Mouse (Mus musculus) lung, embryonic 14.5 days (tissue): ENCODE data around the gene Jpt1. TPM values are rescaled to one million over a fixed set of nuclear protein-coding genes. Genes with fewer than 3 reads are reported as not detected.

ENCODE experiments used
- ATAC-seq: fragments of 200-750 bp; cut with Nextera tagmentation; 2 replicates; pipeline ENCODE4 v1.8.0; 2017; ENCODE audit warnings: mild to moderate bottlenecking, moderate TSS enrichment, moderate library complexity; ENCODE audit not compliant: insufficient read depth
- DNase-seq: peaks from one replicate; pipeline ENCODE4 v3.0.0-alpha.2; 2015
- H3K27ac ChIP-seq: fragments of 300-500 bp; sonication (generic); 2 replicates; pipeline ENCODE4 v1.5.1; 2014; ENCODE audit warnings: low read depth, mild to moderate bottlenecking, moderate library complexity
- H3K27me3 ChIP-seq: fragments of 300-500 bp; sonication (generic); 2 replicates; pipeline ENCODE4 v1.6.1; 2014; ENCODE audit warnings: low read length, control low read depth; ENCODE audit not compliant: insufficient read depth
- H3K36me3 ChIP-seq: fragments of 300-500 bp; sonication (generic); 2 replicates; pipeline ENCODE4 v1.6.1; 2014; ENCODE audit warnings: control low read depth; ENCODE audit not compliant: insufficient read depth
- H3K4me1 ChIP-seq: fragments of 300-500 bp; sonication (generic); 2 replicates; pipeline ENCODE4 v1.6.1; 2014; ENCODE audit warnings: antibody characterized with exemption, control low read depth; ENCODE audit not compliant: insufficient read depth
- H3K4me2 ChIP-seq: fragments of 300-500 bp; sonication (generic); 2 replicates; pipeline ENCODE4 v1.6.1; 2014; ENCODE audit warnings: mild to moderate bottlenecking
- H3K4me3 ChIP-seq: fragments of 300-500 bp; sonication (generic); 2 replicates; pipeline ENCODE4 v1.5.1; 2014; ENCODE audit warnings: low read depth, low read length
- H3K9ac ChIP-seq: fragments of 300-500 bp; sonication (generic); 2 replicates; pipeline ENCODE4 v1.6.1; 2014
- H3K9me3 ChIP-seq: fragments of 300-500 bp; sonication (generic); 2 replicates; pipeline ENCODE4 v1.6.1; 2016; ENCODE audit warnings: low read depth, low read length, control low read depth
- CTCF ChIP-seq: IDR thresholded peaks from 2 replicates; pipeline ENCODE4 v1.5.1; 2016; ENCODE audit warnings: antibody characterized with exemption, low read depth
- WGBS: fragments of 180-500 bp; shearing (Covaris S2); extraction: QIAGEN DNeasy Blood & Tissue Kit; methylation state at CpG from one replicate; pipeline ENCODE4 v1.1.7; 2014; 5-methylcytosine and 5-hydroxymethylcytosine counted together
- microRNA-seq: library from miRNA; unstranded; fragments of <30 nt; microRNA quantifications from one replicate; pipeline ENCODE4, GENCODE M21; 2016; ENCODE audit warnings: borderline number of aligned reads
- polyA plus RNA-seq: library from polyadenylated mRNA; unstranded; fragments of >200 nt; fragmentation: Nextera tagmentation; extraction: Ambion mirVana; gene quantifications from 2 replicates; pipeline ENCODE4 v1.2.1, GENCODE M21; 2014

The Jpt1 gene
- polyA plus RNA-seq, 1 experiment from 2014 or later: 521 TPM

DNA sequence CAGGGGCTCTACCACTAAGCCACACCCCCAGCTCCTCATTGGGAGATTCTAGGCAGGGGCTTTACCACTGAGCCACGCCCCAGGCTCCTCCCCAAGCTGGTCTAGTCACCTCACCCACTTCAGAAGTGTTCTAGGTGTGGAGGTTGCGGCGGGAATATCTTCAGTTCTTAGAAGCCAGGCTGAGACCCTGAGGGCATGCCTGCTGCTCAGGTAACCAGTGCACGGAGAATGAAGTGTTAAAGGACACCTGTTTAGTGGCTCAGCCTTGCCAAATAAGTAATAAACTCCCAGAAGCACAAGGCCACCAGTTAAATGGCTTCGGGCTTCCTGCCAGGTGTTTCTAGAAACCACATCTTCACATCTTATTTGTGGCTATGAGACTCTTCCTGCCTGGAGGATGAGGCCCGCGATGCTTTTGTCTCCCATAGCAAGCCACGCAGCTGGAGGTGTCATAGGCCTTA lies 62.4 kb downstream of the Jpt1 start:
- DNase-seq: no peak
- Histone ChIP-seq H3K4me3 (no peak overlapping the region), H3K9ac (no peak overlapping the region), H3K27me3 (no peaks in the 10 kb centered on the region), H3K4me2 (no peak overlapping the region), H3K27ac (no peak overlapping the region), H3K9me3 (no peaks in the 10 kb centered on the region), H3K4me1 (no peaks in the 10 kb centered on the region), H3K36me3 (no peaks in the 10 kb centered on the region)
- no peak for TF ChIP-seq CTCF
- ATAC-seq: no peak
- WGBS: 79% methylated on average over 8 of the region's 8 CpGs

DNA sequence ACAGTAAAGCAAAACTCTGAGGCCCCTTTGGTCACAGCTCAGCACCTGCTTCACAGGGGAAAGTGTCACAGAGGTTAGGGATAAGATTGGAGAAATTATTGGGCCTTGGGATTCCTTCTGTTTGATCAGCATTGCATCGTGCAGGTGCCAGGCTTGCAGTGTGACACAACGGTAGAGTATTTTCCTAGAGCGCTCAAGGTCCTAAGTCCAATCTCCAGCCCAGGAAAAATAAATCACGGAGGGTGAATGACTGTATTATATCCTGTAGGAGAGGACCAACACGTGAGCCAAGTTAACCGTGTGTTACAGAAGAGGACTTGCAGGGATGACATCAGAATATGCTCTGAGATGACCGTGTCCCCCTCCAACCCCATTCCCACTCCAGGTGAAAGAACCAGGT lies 64.0 kb downstream of the Jpt1 start:
- Histone ChIP-seq H3K36me3 (no peaks in the 10 kb centered on the region), H3K27me3 (no peaks in the 10 kb centered on the region), H3K4me2 (no peak overlapping the region), H3K27ac (no peak overlapping the region), H3K4me3 (no peak overlapping the region), H3K4me1 (no peaks in the 10 kb centered on the region), H3K9me3 (no peaks in the 10 kb centered on the region), H3K9ac (no peak overlapping the region)
- no peak for TF ChIP-seq CTCF
- no peak for DNase-seq
- WGBS: 76% methylated on average over 7 of the region's 7 CpGs
- ATAC-seq: no peak

DNA sequence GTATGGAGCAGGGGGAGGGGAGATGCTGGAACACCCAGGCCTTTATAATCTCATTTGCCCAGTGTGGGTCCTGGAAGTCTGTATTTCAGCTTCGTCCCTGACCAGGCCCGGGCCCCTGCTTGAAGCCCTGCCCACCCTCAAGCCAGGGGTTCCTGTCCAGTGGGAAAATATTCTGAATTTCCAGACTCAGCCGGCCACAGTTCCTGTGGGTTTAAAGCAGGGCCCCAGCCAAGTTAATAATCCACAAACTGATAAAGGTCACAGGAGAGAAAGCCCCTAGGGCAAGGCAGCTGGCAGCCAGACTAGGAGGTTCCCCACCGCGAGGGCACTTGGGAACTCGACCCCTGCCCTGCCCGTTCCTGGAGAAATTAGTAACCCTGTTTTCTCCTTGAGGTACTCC lies 65.2 kb downstream of the Jpt1 start:
- no peak overlapping the region for H3K4me3 ChIP-seq
- no peak for TF ChIP-seq CTCF
- no peaks in the 10 kb centered on the region for H3K27me3 ChIP-seq
- H3K4me2 ChIP-seq: no peak overlapping the region
- H3K36me3 ChIP-seq: no peaks in the 10 kb centered on the region
- no peak overlapping the region for H3K27ac ChIP-seq
- no peak for ATAC-seq
- DNase-seq: no peak
- no peak overlapping the region for H3K9ac ChIP-seq
- no peaks in the 10 kb centered on the region for H3K9me3 ChIP-seq
- H3K4me1 ChIP-seq: no peaks in the 10 kb centered on the region
- WGBS: 57% methylated on average over 7 of the region's 7 CpGs

DNA sequence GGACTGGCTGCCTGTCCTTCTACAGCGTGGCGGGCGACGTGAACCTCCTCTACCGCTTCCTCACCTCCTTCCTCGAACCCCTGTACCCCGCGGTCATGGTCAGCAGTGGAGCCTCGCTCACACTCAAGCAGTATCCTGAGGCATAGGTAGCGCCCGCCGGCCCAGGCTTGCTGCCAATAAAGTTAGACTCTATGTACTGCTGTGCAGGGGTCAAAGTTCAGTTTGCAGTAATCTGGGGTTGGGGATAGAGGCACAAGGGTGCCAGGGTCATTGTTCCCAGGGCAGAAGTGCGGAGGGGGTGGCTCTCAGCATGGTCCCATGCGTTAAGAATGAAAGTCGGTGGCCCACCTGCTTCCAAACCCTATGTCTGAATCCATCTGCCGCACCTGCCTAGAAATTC lies 66.1 kb downstream of the Jpt1 start:
- Histone ChIP-seq H3K4me3 (no peak overlapping the region), H3K27me3 (no peaks in the 10 kb centered on the region), H3K4me2 (no peak overlapping the region), H3K9ac (no peak overlapping the region), H3K36me3 (no peaks in the 10 kb centered on the region), H3K27ac (no peak overlapping the region), H3K9me3 (no peaks in the 10 kb centered on the region), H3K4me1 (no peaks in the 10 kb centered on the region)
- TF ChIP-seq CTCF: no peak
- 82% methylated on average over 16 of the region's 16 CpGs for WGBS
- DNase-seq: no peak
- ATAC-seq: no peak

Small RNA genes lying within 50 kb of the gene (microRNA-seq; reads per million reads assigned to microRNA genes)
- gene Mir3968: not detected

Other genes with a start within 250 kb of the Jpt1 start
- gene Grin2c, start 247.1 kb downstream of the Jpt1 start, polyA plus RNA-seq: not detected in 2 replicates
- gene Fdxr, start 237.3 kb downstream of the Jpt1 start, polyA plus RNA-seq: 8.8 and 10.4 TPM in 2 replicates
- gene Fads6, start 216.7 kb downstream of the Jpt1 start, polyA plus RNA-seq: 0.14 and 0.18 TPM in 2 replicates
- gene Otop2, start 207.2 kb downstream of the Jpt1 start, polyA plus RNA-seq: not detected in 2 replicates
- not detected in 2 replicates for gene Ush1g, start 192.3 kb downstream of the Jpt1 start, polyA plus RNA-seq
- gene Otop3, start 179.7 kb downstream of the Jpt1 start, polyA plus RNA-seq: 0.12 TPM in 1 of 2 replicates, not detected in the other
- 7.4 and 9.2 TPM in 2 replicates for gene Hid1, start 146.6 kb downstream of the Jpt1 start, polyA plus RNA-seq
- gene Cdr2l, start 132.5 kb downstream of the Jpt1 start, polyA plus RNA-seq: 17.7 and 19.8 TPM in 2 replicates
- 230 and 242 TPM in 2 replicates for gene Mrpl58, start 110.6 kb downstream of the Jpt1 start, polyA plus RNA-seq
- gene Atp5h, start 94.4 kb downstream of the Jpt1 start, polyA plus RNA-seq: 817 and 850 TPM in 2 replicates
- gene Kctd2, start 94.3 kb downstream of the Jpt1 start, polyA plus RNA-seq: 21.6 and 22.2 TPM in 2 replicates
- not detected in 2 replicates for gene Trim80, start 73.8 kb downstream of the Jpt1 start, polyA plus RNA-seq
- 0.28 and 0.64 TPM in 2 replicates for gene Slc16a5, start 51.9 kb downstream of the Jpt1 start, polyA plus RNA-seq
- gene Armc7, start 38.7 kb downstream of the Jpt1 start, polyA plus RNA-seq: 5.7 and 8.0 TPM in 2 replicates
- gene Nt5c, start 22.5 kb downstream of the Jpt1 start, polyA plus RNA-seq: 76.0 and 79.4 TPM in 2 replicates
- gene Sumo2, start 21.9 kb upstream of the Jpt1 start, polyA plus RNA-seq: 1,096 and 1,118 TPM in 2 replicates
- 203 and 213 TPM in 2 replicates for gene Nup85, start 50.0 kb upstream of the Jpt1 start, polyA plus RNA-seq
- 93.3 and 95.6 TPM in 2 replicates for gene Mrps7, start 89.5 kb upstream of the Jpt1 start, polyA plus RNA-seq
- 22.5 and 22.7 TPM in 2 replicates for gene Gga3, start 89.7 kb upstream of the Jpt1 start, polyA plus RNA-seq
- gene Mif4gd, start 98.6 kb upstream of the Jpt1 start, polyA plus RNA-seq: 21.8 and 22.3 TPM in 2 replicates
- gene Slc25a19, start 113.9 kb upstream of the Jpt1 start, polyA plus RNA-seq: 18.5 and 22.5 TPM in 2 replicates
- 41.5 and 48.7 TPM in 2 replicates for gene Grb2, start 194.2 kb upstream of the Jpt1 start, polyA plus RNA-seq